Mouse (Mus musculus): ENCODE data around the gene Cckbr.
"Not testable (repeated sequence)": the region's sequence is repeated elsewhere in the genome, so short reads cannot be mapped to it uniquely, and the experiment has no call there.

Cckbr gene

GRCm38 (mm10) chr7:105434798-105435197 is 9.3 kb downstream of the Cckbr start:
- in situ Hi-C loops (cut with MboI; ENCODE audit: low sequenced_read_pairs), result no loop called here

DNA sequence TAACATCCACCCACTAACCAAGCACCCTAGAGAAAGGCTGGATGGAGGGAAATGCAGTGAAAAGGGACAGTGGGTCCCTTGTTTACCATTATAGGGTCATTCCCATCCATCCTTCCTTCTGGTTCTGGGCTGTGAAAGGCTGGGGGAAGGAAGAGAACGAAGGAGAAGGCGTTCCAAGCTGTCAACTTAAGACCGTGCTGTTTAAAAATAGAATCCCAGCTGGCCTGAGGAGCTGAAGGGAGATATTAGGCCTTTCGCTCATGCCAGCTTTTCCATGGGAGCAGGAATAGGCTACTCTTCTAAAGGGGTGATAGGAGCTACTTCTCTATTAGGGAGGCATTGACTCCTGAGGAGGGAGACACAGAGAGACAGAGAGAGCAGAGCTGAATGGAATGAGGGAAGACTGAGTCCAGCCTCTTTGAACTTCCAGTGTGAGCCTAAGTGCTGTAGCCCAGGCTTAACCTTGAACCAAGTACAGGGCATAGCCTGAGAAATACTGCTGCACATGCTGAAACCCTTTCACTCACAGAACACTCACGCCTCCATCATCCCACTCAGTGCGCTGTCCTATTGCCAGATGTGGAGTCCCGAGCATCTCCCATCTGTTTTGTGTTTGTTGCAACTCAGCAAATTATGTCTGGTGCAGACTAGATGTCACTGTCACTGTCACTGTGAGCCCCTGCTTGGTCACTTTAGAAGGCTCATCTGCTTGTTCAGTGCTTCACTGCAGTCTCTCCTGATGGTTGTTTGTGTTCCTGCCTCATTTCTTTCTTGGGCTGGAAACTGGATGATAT is 12.6 kb downstream of the Cckbr start:
- in situ Hi-C loops (cut with MboI; ENCODE audit: low sequenced_read_pairs), result no loop called here

DNA sequence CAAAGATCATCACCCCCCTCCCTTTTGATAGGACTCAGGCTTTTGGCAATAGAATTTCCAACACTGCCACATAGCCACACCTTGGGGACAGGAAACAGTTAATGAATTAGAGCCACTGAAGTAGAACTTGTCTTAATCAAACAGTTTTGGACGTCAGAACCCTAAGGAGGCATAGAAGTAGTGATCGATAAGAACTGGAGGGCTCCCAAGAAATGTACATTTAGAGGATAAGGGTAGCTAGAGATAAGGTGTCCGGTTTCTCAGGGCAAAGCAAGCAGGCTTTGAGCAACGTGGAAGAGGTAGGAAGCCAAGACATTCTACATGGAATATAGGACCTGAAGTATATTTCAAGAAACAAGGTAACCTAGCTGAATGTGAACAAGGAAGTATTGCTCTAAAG is 15.9 kb downstream of the Cckbr start:
- in situ Hi-C loops (cut with MboI; ENCODE audit: low sequenced_read_pairs), result no loop called here

DNA sequence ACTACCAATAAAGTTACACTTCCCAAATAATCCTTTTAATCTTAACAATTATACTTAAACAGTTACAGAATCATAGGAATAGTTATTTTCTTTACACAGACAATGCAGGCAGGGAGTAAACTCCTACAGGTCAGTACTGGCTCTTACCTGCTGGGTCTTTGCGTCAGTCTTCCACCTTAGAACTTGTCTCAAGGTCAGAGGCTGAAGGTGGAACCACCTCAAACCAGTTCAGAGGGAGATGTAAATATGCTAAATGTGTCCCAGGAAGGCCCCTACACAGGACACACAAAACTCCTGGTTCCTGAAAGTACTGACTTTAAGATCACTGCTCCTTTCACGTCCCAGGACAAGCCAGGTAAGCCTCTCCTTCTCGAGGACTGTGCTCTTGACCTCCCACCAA is 19.5 kb downstream of the Cckbr start:
- in situ Hi-C loops (cut with MboI; ENCODE audit: low sequenced_read_pairs), result no loop called here

- in situ Hi-C loops (cut with MboI; ENCODE audit: low sequenced_read_pairs), result not testable (repeated sequence)
Measured at GRCm38 (mm10) chr7:105453345-105453744, 27.8 kb downstream of the Cckbr start.

DNA sequence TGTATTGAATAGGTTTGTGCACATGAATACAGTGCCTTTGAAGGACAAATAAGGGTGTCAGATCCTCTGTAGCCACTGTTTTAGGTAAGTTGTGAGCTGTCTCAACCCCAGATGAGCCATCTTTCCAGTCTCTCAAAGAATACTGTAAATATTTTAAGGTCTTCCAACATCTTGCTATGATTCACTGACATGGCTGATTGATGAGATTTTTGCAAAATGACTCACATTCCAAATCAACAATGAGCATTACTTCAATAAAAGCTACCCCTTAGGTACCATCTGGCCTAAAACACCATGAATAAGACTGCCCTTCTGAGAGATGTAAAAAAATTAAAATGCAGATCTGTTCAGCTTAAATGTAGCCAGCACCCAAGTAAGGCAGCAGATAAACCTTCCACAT is 33.0 kb downstream of the Cckbr start:
- in situ Hi-C loops (cut with MboI; ENCODE audit: low sequenced_read_pairs), result no loop called here

DNA sequence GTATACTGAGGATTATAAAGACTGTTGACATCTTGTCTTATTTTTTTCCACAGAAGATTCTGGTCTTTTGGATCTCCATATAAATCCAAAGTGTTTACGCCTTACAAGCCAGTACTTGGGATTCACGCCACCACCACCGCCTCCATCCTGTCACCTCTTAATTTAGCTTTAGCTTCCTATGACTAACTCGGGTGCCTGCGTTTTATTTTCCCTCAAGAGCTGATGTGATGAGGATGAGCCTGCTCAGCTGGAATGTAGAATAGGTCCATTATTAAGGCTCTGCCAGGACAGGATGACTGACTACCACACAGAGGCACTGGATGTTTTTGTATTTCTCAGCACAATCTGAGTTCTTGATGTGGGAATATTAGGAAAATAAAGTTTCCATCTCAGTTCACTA is 40.0 kb downstream of the Cckbr start:
- in situ Hi-C loops (cut with MboI; ENCODE audit: low sequenced_read_pairs), result not testable (repeated sequence)

DNA sequence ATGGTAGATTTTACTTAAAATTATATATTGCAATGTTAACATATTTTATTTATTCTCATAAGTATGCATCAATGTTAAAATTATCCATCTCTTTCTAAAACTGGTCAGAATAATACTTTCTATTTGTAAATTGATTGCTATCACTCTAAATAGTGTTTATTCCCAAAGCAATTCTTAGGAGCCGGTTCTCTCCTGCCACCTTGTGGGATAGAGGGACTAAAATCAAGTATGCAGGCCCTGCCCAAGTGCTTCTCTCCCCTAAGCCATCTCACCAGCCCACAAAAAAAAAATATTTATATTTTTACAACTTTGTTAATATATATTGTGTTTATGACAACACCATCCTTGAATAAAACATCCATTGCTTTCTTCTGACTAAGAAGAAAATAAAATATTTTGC is 47.1 kb downstream of the Cckbr start:
- in situ Hi-C loops (cut with MboI; ENCODE audit: low sequenced_read_pairs), result no loop called here

GRCm38 (mm10) chr7:105474771-105475315 is 49.3 kb downstream of the Cckbr start:
- in situ Hi-C loops (cut with MboI; ENCODE audit: low sequenced_read_pairs), result no loop called here

GRCm38 (mm10) chr7:105475396-105475949 is 49.9 kb downstream of the Cckbr start:
- in situ Hi-C loops (cut with MboI; ENCODE audit: low sequenced_read_pairs), result no loop called here

GRCm38 (mm10) chr7:105476683-105477432 is 51.3 kb downstream of the Cckbr start:
- in situ Hi-C loops (cut with MboI; ENCODE audit: low sequenced_read_pairs), result no loop called here

DNA sequence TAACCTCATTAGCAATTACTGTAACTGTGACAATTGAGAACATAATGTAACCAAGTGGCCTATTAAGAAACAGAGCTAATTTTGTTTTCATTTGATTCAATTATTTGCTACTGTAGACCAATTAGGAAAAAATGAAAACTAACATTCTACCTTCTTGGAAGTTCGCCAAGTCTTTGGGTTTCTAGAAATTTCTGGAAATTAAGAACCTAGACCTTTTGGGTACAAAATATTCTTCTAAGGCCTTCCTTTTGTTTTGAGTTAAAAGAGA is 51.8 kb downstream of the Cckbr start:
- in situ Hi-C loops (cut with MboI; ENCODE audit: low sequenced_read_pairs), result no loop called here

- in situ Hi-C loops (cut with MboI; ENCODE audit: low sequenced_read_pairs), result no loop called here
Measured at GRCm38 (mm10) chr7:105477841-105478240, 52.3 kb downstream of the Cckbr start.

GRCm38 (mm10) chr7:105478344-105478743 is 52.8 kb downstream of the Cckbr start:
- in situ Hi-C loops (cut with MboI; ENCODE audit: low sequenced_read_pairs), result no loop called here

- in situ Hi-C loops (cut with MboI; ENCODE audit: low sequenced_read_pairs), result no loop called here
Measured at GRCm38 (mm10) chr7:105479232-105479631, 53.7 kb downstream of the Cckbr start.

DNA sequence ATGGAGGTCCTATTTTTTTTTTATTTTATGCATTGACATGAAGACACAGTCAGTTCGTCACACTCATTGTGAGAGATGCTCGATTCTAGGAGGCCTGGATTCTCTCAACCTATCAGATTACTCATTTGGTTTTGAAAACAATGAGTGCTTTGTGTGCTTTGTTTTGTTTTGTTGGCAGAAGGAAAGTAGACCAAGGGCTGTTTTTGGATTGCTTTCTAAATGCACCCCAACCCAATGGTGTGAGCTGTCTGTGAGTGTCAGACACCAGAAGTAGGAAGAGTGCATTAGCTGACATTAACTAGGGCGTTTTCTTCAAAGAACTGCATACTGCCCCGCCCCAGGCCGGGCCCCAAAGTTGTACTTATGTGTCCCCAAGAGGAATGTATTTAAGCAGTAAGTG is 54.5 kb downstream of the Cckbr start:
- in situ Hi-C loops (cut with MboI; ENCODE audit: low sequenced_read_pairs), result no loop called here

GRCm38 (mm10) chr7:105480561-105481504 is 55.3 kb downstream of the Cckbr start:
- in situ Hi-C loops (cut with MboI; ENCODE audit: low sequenced_read_pairs), result no loop called here

- in situ Hi-C loops (cut with MboI; ENCODE audit: low sequenced_read_pairs), result no loop called here
Measured at GRCm38 (mm10) chr7:105481505-105482411, 56.2 kb downstream of the Cckbr start, which contains the start of gene Cavin3. Gene Cavin3 (minus strand): TSS chr7:105482300.

GRCm38 (mm10) chr7:105482426-105482825 is 56.9 kb downstream of the Cckbr start:
- in situ Hi-C loops (cut with MboI; ENCODE audit: low sequenced_read_pairs), result no loop called here

GRCm38 (mm10) chr7:105485029-105485428 is 59.5 kb downstream of the Cckbr start:
- in situ Hi-C loops (cut with MboI; ENCODE audit: low sequenced_read_pairs), result no loop called here

Data from CH12F3 (cell line).